15 mouse cellular contexts compared by ENCODE assay signal in the genomic region with DNA sequence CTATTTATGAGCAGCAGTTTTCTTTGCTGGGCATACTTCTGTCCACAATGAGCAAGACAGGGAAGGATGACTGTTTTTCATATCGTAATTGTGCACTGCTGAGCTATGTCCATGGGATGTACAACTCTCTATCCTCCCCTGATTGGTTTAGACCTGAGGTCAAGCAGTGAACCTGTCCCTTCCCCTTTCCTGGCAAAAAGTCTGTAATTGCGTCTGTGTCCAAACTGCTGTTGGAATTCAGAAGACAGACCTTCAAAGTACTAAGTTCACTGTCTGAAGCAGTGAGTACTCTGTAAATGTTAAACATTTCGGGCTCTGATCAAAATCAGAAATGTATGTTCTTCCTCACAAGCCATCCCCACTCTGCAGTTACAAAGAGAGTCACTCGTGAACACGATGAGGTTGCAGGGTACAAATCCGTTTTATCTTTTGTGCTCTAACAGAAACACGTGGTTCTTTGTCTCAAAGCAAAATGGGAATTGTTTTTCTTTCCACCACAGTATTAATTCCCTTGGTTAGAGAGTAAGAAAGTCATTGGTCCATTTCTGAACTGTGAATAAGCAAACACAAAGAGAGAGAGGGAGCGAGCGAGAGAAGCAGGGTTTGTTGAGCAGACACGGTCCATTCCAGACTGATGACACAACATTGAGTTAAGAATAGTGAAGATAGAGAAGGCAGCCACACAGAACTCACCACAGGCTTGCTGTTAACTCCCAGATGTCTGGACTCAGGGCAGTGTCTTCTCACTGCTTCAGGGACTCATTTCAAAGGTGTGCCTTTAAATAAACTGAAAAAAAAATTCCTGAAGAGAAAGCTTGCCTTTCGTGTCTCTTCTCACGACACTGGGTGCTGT.
DNase-seq lines count a peak whose midpoint lies in the region; ATAC-seq and TF ChIP-seq lines count a peak whose summit lies in the region.
"Had no signal": no experiment of that assay in that cellular context is flagged by ENCODE, and none has a peak within 500 bp of the region (broad histone marks: within the 10 kb centered on the region; RNA-seq: fewer than 3 reads in every experiment).

No protein-coding gene starts in this region.

- TF ChIP-seq CTCF in lung, embryonic 14.5 days (IDR thresholded peaks at IDR 0.05; ENCODE audit: low read depth): no peak

- no peak overlapping the region for H3ac ChIP-seq in myocyte (ENCODE audit: control insufficient read depth, insufficient read length)

- H3K4me2 ChIP-seq in lung, embryonic 14.5 days: no peak overlapping the region
- H3K4me2 ChIP-seq in myocyte (ENCODE audit: low read depth): peak overlapping the region; percentile 89
- H3K4me2 ChIP-seq: liver, embryonic 11.5 days; midbrain, embryonic 12.5 days had no signal

- peak; percentile 13 for DNase-seq in adrenal gland, adult 2 months
- DNase-seq in adrenal gland, postnatal 25 days: no peak
- no peak for DNase-seq in lung, embryonic 14.5 days
- no peak for DNase-seq in lung, postnatal 14 days
- peak; percentile 75 for DNase-seq in heart, embryonic 10.5 days (ENCODE audit: low spot score)
- DNase-seq in cerebellum, adult 9-10 months: no peak
- no peak for DNase-seq in neural tube, embryonic 10.5 days (ENCODE audit: extremely low spot score, low spot score)
- DNase-seq: cerebellum, adult 9-11 months; gastrocnemius, adult 2 months; layer of hippocampus, adult 9-11 months; lung, postnatal 10 days; spleen, adult 18-20 months had no signal

- TF ChIP-seq POLR2A in myocyte (IDR thresholded peaks at IDR 0.05; ENCODE audit: insufficient read length, low read depth): peak; percentile 43

- no peaks in the 10 kb centered on the region for H3K36me3 ChIP-seq in lung, embryonic 14.5 days (ENCODE audit: insufficient read depth)
- no peaks in the 10 kb centered on the region for H3K36me3 ChIP-seq in heart, embryonic 10.5 days
- no peaks in the 10 kb centered on the region for H3K36me3 ChIP-seq in myocyte (ENCODE audit: control insufficient read depth, insufficient read depth)
- H3K36me3 ChIP-seq: midbrain, embryonic 12.5 days had no signal

- no peaks in the 10 kb centered on the region for H3K27me3 ChIP-seq in lung, embryonic 14.5 days (ENCODE audit: insufficient read depth, low read length)
- no peaks in the 10 kb centered on the region for H3K27me3 ChIP-seq in heart, embryonic 10.5 days (ENCODE audit: insufficient read depth, poor library complexity, severe bottlenecking)
- H3K27me3 ChIP-seq in myocyte (ENCODE audit: control insufficient read depth, insufficient read depth, insufficient read length): no peaks in the 10 kb centered on the region
- H3K27me3 ChIP-seq: midbrain, embryonic 12.5 days had no signal

- no peak overlapping the region for H3K4me3 ChIP-seq in lung, embryonic 14.5 days (ENCODE audit: low read depth, low read length)
- no peak overlapping the region for H3K4me3 ChIP-seq in heart, embryonic 10.5 days
- H3K4me3 ChIP-seq in myocyte: peak overlapping the region; percentile 13
- H3K4me3 ChIP-seq: gastrocnemius, adult 2 months; midbrain, embryonic 12.5 days had no signal

- WGBS in lung, embryonic 14.5 days: 38% methylated on average over 12 of the region's 12 CpGs
- 30% methylated on average over 12 of the region's 12 CpGs for WGBS in heart, embryonic 10.5 days

- H3K4me1 ChIP-seq in lung, embryonic 14.5 days (ENCODE audit: insufficient read depth): no peaks in the 10 kb centered on the region
- H3K4me1 ChIP-seq in heart, embryonic 10.5 days: peaks cover 8% of the 10 kb centered on the region; the same call in 1 of the 2 replicates
- H3K4me1 ChIP-seq: midbrain, embryonic 12.5 days had no signal

- peak; percentile 60; the same call in 1 of the 2 replicates for ATAC-seq in lung, embryonic 14.5 days (ENCODE audit: insufficient read depth)

- no peak overlapping the region for H3K27ac ChIP-seq in lung, embryonic 14.5 days (ENCODE audit: low read depth)
- H3K27ac ChIP-seq in heart, embryonic 10.5 days: peak overlapping the region; percentile 66
- H3K27ac ChIP-seq: gastrocnemius, adult 2 months; midbrain, embryonic 12.5 days had no signal

- no peaks in the 10 kb centered on the region for H3K9me3 ChIP-seq in lung, embryonic 14.5 days (ENCODE audit: low read depth, low read length)
- no peaks in the 10 kb centered on the region for H3K9me3 ChIP-seq in heart, embryonic 10.5 days
- H3K9me3 ChIP-seq: midbrain, embryonic 12.5 days had no signal

- no peaks in the 10 kb centered on the region for H3K79me2 ChIP-seq in myocyte (ENCODE audit: control insufficient read depth, insufficient read depth)

- no peak overlapping the region for H3K9ac ChIP-seq in lung, embryonic 14.5 days
- H3K9ac ChIP-seq: midbrain, embryonic 12.5 days had no signal

TF ChIP-seq in myocyte, 11 proteins besides CTCF, POLR2A, EP300 and RAD21:
- TF ChIP-seq CEBPB (IDR thresholded peaks at IDR 0.05; ENCODE audit: insufficient read depth, poor library complexity, severe bottlenecking): peak; percentile 35
- TF ChIP-seq USF1 (IDR thresholded peaks at IDR 0.05; ENCODE audit: low read depth): peak; percentile 38
- no peak for TF ChIP-seq MYOG (IDR thresholded peaks at IDR 0.05; ENCODE audit: control insufficient read depth in 1 of 3, insufficient read depth in 1 of 3, insufficient read length in 2 of 3, low read depth in 2 of 3)
- no peak for TF ChIP-seq TCF3 (IDR thresholded peaks at IDR 0.05; ENCODE audit: insufficient read length, low read depth)
- no peak for TF ChIP-seq POLR2AphosphoS2 (IDR thresholded peaks at IDR 0.05; ENCODE audit: insufficient read length, low read depth)
- TF ChIP-seq MAX (IDR thresholded peaks at IDR 0.05; ENCODE audit: low read depth): peak; percentile 88
- TF ChIP-seq REST (IDR thresholded peaks at IDR 0.05; ENCODE audit: insufficient read depth, insufficient read length): no peak

Comparison
In these comparisons a context has a peak if more than half of its experiments do, and no peak if none do; other contexts are left out.
1. DNase-seq: peak in adrenal gland, adult 2 months (single experiment) and heart, embryonic 10.5 days (single experiment); none in adrenal gland, postnatal 25 days (single experiment), lung, embryonic 14.5 days (single experiment), lung, postnatal 14 days (single experiment), cerebellum, adult 9-10 months (single experiment) and neural tube, embryonic 10.5 days (single experiment).